Mouse (Mus musculus) R1 (cell line): ENCODE data around the gene Dcst2.

Source experiments
- DNase-seq: peaks from one replicate; pipeline ENCODE4 v3.0.0-alpha.2; 2018; ENCODE audit warnings: low read depth, low spot score

Dcst2 gene

DNA sequence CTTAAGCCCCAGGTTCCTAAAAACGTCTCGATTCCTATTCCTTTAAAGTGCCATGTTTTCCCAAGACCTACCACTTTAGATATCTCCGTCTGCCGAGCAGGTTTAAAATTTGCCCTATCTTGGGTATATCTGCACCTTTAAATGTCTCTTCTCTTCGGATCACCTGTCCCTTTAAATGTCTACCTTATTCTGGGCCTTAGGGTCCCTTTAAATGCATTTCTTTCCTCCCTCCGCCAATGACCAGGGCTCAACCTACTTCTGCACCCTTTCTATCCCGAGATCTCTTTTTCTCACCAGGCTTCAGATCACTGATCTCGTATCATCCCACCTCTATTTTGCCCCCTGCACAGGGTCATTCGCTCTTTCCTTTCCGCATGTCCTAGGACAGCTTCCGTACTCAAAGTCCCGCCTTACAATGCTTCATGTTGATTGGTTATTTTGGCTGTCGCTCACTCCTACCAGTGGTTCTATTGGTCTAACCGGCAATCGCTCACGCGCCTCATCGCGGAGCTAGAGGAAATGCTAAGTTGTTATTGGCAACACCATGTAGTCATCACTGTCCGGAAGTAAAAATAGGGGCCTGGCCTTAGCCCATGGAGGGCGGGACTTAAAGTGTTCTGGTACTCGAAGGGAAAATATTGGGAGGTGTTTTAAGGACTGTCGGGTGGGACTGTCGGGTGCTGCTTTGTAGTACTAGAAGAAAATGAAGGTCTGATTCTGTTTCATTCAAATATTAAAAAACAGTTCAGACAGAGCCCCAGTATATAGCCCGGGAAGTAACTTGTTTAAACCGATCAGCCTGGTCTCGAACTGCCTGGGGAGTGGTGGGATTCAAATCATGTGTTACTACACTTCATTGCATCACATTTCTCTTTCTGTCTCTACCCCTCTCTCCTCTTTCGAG is 50.0 kb downstream of the Dcst2 start, which contains the start of gene Flad1:
Gene Flad1 (minus strand): TSS at position 381 of the 904 bp plus-strand sequence.
- DNase-seq: peak; percentile 100

DNA sequence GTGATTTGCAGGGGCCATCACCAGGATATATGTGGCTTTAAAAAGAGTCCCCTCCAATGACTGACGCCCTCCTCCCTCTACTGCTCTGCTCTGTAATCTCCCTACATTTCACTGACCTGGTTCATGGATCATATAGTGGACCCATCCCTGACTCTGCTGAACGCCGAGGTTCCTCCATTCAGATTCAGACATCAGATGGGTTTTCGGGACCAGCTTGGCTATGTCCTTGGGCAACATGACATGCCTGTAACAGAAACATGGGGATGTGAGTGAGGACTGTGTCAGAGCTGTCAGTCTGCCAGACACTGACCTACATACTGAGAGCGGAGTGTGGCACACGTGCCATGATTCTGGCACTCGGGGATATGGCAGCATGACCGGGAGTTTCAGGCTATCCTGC is 54.4 kb downstream of the Dcst2 start:
- no peak for DNase-seq

DNA sequence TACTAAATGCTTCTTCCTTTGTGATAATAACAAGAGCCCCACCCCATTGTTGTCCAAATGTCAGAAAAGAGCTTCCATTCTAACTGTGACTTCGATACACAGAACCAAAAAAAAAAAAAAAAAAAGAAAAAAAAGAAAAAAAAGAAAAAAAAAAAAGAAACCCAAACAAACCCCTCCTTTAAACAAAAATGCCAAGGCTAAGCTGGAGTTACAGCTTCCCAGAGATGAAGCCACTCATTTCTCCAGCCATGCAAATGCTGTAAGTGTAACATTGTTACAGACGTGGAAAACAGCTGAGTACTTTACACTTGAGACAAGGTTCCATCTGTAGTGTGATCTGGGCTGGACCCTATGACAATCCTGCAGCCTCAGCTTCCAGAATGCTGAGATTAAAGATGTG is 55.4 kb downstream of the Dcst2 start:
- DNase-seq: no peak

DNA sequence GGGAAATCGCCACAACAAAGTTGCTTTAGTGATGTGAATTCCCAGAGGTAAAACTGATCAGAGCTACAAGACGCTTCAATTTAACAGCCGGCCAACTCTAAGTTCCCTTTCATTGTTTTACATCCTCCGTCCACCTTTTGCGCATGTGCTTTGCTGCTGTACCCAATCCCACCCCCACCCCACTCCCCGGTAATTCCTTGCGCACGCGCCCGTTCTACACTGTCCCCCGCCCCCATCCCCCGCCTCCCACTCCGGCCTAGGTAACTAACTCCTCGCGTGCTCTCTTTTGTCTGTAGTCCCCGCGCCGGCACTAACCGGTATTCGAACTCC is 56.0 kb downstream of the Dcst2 start:
- DNase-seq: no peak

DNA sequence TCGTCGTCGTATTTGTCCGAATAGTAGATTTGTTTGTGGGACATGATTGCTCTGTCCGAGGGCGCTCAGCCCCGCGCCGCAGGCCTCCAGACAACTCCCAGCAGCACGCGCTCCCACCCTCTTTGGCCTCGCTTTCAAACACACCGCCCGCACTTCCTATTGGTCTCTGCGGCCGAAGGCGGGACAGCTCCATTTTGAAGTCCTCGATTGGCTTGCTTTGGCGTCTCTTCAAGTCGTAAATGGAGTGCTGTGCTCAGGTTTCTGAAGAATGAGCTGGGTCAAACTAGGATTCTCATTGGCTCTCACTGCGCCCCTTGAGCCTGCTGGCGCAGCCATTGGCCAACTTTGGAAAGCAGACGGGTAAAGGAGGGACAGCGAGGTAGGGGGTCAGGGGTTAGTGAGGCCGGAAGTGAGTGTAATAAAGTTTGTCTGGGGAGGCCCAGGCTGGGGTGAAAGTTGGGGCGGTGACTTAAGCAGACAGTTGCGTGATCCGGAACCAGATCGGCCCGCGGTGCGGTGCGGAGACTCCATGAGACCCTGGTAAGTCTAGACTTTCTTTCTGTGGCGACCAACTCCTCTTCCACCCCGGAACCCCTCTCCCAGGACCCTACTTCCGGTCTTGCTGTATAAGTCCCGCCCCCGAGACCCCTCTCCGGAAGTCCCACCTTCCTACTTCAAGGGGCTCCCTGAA is 56.5 kb downstream of the Dcst2 start, which contains the start of the genes Cks1b and Shc1:
Gene Cks1b (minus strand): TSS at position 214 of the 691 bp plus-strand sequence.
Gene Shc1 (plus strand): TSS at position 274 of the 691 bp plus-strand sequence.
- peak; percentile 100 for DNase-seq

DNA sequence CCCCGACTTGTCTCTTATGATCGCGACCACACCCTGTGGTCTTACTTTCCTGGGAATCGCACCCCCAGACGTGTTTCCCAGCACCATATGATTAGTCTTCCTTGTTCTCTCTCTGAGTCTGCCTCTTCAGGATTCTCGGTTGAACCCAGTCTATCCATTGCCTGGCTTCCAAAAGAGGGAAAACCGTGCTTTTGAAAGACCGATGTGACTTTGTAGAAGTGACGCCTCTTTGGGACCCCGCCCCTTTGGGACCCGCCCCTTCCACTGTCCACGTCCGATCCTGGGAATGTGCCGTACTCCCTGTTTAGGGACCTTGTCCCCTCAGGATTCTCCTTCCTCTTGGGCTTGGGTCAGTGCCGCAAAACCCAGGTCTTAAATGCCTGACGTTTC is 57.1 kb downstream of the Dcst2 start:
- peak; percentile 95 for DNase-seq

DNA sequence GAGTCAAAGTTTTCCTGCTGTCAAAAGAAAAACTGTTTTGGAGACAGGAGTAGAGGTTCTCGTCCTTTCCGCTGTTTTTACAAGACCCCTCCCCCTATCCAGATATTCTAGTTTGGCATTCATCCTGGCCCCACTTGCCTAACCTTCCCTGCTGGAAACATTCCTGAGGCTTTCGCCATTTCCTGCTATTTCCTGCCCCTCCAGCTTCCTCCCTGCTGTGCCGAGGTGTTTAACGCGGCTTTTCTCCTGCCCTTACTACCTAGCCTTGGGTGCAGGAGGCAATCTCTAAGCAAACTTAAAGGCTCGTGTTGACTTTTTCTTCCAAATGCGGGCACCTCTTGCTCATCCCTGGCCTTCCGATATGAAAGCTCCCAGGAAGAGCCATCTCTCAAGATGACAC is 57.8 kb downstream of the Dcst2 start:
- peak; percentile 98 for DNase-seq

DNA sequence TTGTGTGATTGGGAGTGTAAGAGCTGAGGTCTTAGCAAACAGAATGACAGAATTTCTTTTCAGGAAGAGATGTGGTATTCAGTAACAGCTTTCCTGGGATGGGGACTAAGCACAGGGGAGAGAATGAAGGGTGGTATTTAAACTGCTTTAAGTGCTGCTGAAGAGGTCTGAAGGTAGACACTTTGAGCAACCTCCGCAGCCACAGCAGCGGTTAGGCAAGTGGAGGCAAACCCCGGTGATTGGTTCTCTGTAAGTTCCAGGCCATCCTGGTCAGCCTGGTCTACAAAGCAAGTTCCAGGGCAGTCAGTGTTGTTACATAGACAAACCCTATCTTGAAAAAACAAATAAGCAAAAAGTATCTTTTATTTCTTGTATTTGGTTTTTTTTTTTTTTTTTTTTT is 58.2 kb downstream of the Dcst2 start:
- no peak for DNase-seq

DNA sequence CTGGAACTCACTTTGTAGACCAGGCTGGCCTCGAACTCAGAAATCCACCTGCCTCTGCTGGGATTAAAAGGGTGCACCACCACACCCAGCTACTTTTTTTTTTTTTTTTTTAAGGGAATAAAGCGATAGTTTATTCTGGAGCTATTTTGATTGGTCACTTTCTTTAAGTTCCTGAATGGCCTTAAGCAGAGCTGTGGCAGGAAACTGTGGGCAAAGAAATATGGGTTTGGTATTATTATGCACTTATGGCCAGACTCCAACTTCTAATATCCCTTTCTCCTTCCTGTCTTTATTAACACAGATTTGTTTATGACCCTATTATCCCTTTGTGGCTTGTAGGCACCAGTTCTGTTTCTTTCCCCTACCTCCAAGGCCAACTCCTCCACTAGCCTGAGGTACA is 58.6 kb downstream of the Dcst2 start:
- no peak for DNase-seq

DNA sequence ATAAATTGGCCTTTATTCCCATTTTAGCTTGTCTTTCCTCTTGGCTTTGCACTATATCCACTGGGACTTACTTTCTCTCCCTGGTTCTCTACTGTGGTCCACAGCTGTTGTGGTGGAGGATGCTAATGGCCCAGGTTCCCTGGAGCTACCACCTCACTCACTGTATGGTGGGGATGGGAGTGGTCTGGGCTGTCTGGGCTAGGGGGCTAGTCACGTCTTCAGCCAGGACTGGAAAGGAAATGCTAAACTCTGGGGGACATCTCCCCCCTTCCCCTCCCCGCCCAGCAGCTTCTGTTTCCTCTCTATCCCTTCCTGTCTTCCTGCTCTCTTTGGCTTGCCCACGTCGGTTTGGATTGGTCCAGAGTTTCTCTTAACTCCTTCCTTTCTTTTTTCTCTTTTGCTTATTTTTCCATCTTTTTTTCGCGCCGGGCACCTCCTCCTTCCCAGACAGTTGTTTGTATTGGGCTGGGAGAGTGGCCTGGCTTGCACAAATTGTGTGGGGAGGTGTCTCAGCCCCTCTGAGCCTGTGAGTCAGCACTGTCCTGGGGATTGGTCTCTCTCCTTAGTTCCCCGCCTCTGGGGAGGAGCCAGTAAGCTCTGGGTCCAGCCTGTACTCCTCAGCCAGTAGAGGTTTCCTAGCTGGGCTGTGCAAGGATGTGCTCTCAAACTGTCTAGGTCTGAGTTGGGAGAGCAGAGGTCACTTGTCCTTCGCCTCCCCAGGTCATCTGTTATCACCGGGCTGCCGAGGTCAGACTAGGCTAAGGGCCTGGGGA is 59.4 kb downstream of the Dcst2 start:
- DNase-seq: peak; percentile 97

DNA sequence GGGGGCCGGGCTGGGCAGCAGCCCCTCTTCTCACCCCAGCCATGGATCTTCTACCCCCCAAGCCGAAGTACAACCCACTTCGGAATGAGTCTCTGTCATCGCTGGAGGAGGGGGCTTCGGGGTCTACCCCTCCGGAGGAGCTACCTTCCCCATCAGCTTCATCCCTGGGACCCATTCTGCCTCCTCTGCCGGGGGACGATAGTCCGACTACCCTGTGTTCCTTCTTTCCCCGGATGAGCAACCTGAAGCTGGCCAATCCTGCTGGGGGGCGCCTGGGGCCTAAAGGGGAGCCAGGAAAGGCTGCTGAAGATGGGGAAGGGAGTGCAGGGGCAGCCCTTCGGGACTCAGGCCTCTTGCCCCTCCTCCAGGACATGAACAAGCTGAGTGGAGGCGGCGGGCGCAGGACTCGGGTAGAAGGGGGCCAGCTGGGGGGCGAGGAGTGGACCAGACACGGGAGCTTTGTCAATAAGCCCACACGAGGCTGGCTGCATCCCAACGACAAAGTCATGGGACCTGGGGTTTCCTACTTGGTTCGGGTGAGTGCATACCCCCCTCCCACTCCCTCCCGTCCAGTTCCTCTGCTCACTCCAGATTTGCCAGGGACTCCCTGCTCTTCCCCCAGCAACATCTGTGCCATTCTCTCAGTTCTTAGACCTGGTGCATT is 60.2 kb downstream of the Dcst2 start:
- DNase-seq: peak; percentile 32

DNA sequence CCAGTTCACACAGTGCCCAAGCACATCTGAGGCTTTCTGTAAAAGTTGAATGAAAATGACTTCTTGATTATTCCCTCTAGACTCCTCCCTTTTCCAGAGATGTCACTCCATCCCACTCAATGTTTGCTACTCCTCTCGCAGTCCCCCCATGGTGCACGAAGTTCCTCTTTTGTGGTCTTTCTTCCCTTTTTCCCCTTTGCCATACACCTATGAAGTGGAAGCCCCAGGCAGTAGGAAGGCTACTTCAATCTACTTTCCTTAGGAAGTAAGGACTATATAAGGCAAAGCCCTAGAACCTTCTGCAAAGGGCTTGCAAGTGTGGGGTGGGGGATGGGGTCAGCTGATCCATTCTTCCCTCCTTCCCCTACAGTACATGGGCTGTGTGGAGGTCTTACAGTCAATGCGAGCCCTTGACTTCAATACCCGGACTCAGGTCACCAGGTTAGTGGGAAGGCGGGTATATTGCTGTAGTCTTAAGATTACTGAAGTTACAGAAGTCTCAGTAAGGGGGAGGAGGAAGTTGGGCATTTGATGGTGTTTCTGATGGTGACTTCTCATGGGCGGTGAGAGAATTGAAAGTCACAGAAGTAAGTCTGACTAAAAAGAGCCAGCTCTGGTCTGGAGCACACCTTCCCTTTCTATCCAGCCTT is 60.9 kb downstream of the Dcst2 start:
- peak; percentile 36 for DNase-seq

DNA sequence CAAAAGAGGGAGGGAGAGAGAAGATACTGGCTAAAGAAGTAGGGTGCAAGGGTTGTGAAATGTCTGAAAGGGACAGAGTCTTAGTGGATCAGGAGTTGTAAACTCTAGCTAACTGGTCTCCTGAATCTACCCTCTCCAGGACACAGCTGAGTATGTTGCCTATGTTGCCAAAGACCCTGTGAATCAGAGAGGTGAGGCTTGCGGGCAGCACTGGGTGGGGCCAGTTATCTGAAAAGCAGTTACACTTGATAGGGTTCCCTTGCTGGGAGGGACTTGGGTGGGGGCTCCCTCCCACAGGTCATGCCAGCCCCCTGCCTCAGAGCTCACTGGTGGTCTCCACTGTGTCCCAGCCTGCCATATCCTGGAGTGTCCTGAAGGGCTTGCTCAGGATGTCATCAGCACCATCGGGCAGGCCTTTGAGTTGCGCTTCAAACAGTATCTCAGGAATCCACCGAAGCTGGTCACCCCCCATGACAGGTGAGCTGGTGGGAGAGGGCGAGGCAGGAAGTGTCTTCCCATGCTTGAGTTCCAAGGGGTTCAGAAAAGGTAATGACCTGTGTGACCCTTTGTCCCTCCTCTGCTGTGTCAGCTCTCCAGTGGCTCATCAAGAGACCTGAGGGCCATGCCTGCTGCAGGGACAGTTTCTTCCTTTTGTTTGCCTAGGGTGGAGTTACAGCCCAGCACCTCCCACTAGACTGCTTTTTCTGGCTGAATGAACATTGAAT is 62.8 kb downstream of the Dcst2 start:
- DNase-seq: peak; percentile 61

DNA sequence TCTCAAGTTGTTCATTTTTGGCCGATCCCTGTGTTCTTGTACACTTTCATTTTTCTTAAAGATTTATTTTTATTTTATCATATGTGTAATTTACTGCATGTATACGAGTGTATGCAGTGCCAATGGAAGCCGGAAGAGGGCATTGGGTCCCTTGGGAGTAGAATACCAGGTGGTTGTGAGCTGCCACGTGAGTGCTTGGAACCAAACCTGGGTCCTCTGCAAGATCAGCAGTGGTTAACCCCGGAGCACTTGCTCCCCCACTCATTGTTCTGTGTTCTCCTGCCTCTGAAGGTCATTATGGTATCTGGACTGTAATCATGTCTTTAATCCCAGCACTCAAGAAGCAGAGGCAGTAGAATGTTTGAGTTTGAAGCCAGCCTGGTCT is 63.4 kb downstream of the Dcst2 start:
- peak; percentile 66 for DNase-seq

DNA sequence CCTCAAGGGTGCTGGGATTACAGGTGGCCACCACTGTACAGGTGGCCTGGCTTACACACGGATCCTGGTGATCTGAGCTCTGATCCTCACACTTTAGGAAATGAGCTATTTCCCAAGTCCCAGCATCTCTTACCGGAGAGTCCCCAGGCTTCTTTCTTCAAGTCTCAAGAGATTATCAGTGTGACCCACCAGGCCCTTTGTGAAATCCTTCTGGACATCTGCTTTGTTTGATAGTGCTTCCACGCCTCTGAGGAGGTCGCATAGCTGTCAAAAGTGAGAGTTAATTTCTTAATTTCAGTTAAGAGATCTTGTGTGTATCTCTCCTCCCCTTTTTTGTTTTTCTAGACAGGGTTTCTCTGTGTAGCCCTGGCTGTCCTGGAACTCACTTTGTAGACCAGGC is 64.1 kb downstream of the Dcst2 start:
- no peak for DNase-seq
